Mouse (Mus musculus) embryonic facial prominence, embryonic 12.5 days (tissue): ENCODE results near the gene Cd163. TPM values are rescaled to one million over a fixed set of nuclear protein-coding genes. Genes with fewer than 3 reads are reported as not detected.

Source experiments
- ATAC-seq: fragments of 200-750 bp; cut with Nextera tagmentation; 2 replicates; pipeline ENCODE4 v1.8.0; 2017; ENCODE audit not compliant: insufficient number of reproducible peaks, insufficient read depth, low FRiP score, low TSS enrichment
- H3K27ac ChIP-seq: fragments of 300-500 bp; sonication (generic); 2 replicates; pipeline ENCODE4 v1.5.1; 2016; ENCODE audit warnings: mild to moderate bottlenecking
- H3K27me3 ChIP-seq: fragments of 300-500 bp; sonication (generic); 2 replicates; pipeline ENCODE4 v1.6.1; 2016; ENCODE audit warnings: mild to moderate bottlenecking, moderate library complexity
- H3K36me3 ChIP-seq: fragments of 300-500 bp; sonication (generic); 2 replicates; pipeline ENCODE4 v1.6.1; 2016; ENCODE audit warnings: mild to moderate bottlenecking
- H3K4me1 ChIP-seq: fragments of 300-500 bp; sonication (generic); 2 replicates; pipeline ENCODE4 v1.6.1; 2016
- H3K4me2 ChIP-seq: fragments of 300-500 bp; sonication (generic); replicated peaks from 2 replicates; pipeline ENCODE4 v1.6.1; 2016; ENCODE audit warnings: mild to moderate bottlenecking, moderate library complexity
- H3K4me3 ChIP-seq: fragments of 300-500 bp; sonication (generic); 2 replicates; pipeline ENCODE4 v1.5.1; 2016; ENCODE audit warnings: mild to moderate bottlenecking
- H3K9ac ChIP-seq: fragments of 300-500 bp; sonication (generic); 2 replicates; pipeline ENCODE4 v1.6.1; 2016; ENCODE audit warnings: mild to moderate bottlenecking, moderate library complexity
- H3K9me3 ChIP-seq: fragments of 300-500 bp; sonication (generic); 2 replicates; pipeline ENCODE4 v1.6.1; 2016; ENCODE audit warnings: mild to moderate bottlenecking, moderate library complexity
- WGBS: fragments of 180-500 bp; shearing (Covaris S2); methylation state at CpG from one replicate; pipeline ENCODE4 v1.1.7; 2016; 5-methylcytosine and 5-hydroxymethylcytosine counted together
- polyA plus RNA-seq: library from polyadenylated mRNA; unstranded; fragments of >200 nt; fragmentation: Nextera tagmentation; extraction: Ambion mirVana; gene quantifications from 2 replicates; pipeline ENCODE4 v1.2.1, GENCODE M21; 2016

Gene Cd163
- polyA plus RNA-seq, 1 experiment from 2014 or later = not detected

DNA sequence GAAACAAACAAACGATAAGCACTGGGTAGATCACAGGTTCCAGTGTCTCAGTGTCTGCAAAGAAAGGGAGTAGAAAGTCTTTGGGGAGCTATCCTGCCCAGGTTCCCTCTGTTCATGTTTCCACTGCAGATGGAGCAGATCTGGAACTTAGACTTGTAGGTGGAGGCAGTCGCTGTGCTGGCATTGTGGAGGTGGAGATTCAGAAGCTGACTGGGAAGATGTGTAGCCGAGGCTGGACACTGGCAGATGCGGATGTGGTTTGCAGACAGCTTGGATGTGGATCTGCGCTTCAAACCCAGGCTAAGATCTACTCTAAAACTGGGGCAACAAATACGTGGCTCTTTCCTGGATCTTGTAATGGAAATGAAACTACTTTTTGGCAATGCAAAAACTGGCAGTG is 7.8 kb downstream of the Cd163 start:
- no peak overlapping the region for H3K4me3 ChIP-seq
- H3K4me2 ChIP-seq = no peak overlapping the region
- 84% methylated on average over 6 of the region's 6 CpGs for WGBS
- H3K36me3 ChIP-seq = no peaks in the 10 kb centered on the region
- H3K27me3 ChIP-seq = no peaks in the 10 kb centered on the region
- ATAC-seq = no peak
- no peaks in the 10 kb centered on the region for H3K4me1 ChIP-seq
- H3K27ac ChIP-seq = no peak overlapping the region
- no peaks in the 10 kb centered on the region for H3K9me3 ChIP-seq
- H3K9ac ChIP-seq = no peak overlapping the region

GRCm38 (mm10) chr6:124320371-124320770 is 15.9 kb downstream of the Cd163 start:
- Histone ChIP-seq H3K4me2 (no peak overlapping the region), H3K4me3 (no peak overlapping the region), H3K9ac (no peak overlapping the region), H3K27me3 (no peaks in the 10 kb centered on the region), H3K27ac (no peak overlapping the region), H3K36me3 (no peaks in the 10 kb centered on the region), H3K9me3 (no peaks in the 10 kb centered on the region), H3K4me1 (no peaks in the 10 kb centered on the region)
- WGBS = 59% methylated on average over 6 of the region's 6 CpGs
- 0 out of 2 replicates have a peak, but pooled peaks have one; percentile 15 for ATAC-seq

GRCm38 (mm10) chr6:124321481-124322475 is 17.3 kb downstream of the Cd163 start:
- no peak overlapping the region for H3K4me3 ChIP-seq
- no peaks in the 10 kb centered on the region for H3K4me1 ChIP-seq
- no peak overlapping the region for H3K4me2 ChIP-seq
- WGBS = 72% methylated on average over 16 of the region's 16 CpGs
- no peaks in the 10 kb centered on the region for H3K9me3 ChIP-seq
- H3K9ac ChIP-seq = no peak overlapping the region
- H3K27me3 ChIP-seq = no peaks in the 10 kb centered on the region
- no peak for ATAC-seq
- no peak overlapping the region for H3K27ac ChIP-seq
- H3K36me3 ChIP-seq = no peaks in the 10 kb centered on the region

DNA sequence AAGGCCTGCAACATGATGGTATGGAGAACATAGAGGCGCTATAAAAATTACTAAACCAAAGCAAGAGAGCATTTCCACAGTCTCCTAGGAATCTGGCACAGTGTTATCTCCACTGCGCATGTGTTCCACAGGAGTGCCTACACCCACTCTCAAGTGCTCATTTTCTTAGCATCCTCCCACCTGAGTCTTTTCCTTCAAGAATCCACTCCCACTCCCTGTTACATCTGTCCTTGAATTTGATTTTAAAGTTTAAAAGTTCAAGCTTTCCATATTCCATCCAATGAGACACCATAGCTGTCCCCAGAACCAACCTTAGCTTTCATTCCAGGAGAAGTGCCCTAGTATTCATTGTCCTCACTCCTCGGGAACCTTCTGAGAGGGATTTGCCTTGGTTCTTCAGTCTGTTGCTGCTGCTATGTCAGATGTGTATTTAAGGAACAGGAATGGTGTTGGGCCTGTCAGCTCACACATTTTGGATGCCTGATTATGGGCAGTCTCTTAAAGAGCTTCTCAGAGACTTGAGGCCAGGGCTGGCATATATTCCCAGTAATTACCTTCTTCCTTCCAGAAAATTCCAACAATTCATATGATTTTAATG is 24.0 kb downstream of the Cd163 start:
- Histone ChIP-seq H3K27ac (no peak overlapping the region), H3K9ac (no peak overlapping the region), H3K9me3 (no peaks in the 10 kb centered on the region), H3K4me3 (no peak overlapping the region), H3K4me1 (no peaks in the 10 kb centered on the region), H3K27me3 (no peaks in the 10 kb centered on the region), H3K36me3 (no peaks in the 10 kb centered on the region), H3K4me2 (no peak overlapping the region)
- WGBS = 89% methylated on average over 3 of the region's 3 CpGs
- no peak for ATAC-seq

DNA sequence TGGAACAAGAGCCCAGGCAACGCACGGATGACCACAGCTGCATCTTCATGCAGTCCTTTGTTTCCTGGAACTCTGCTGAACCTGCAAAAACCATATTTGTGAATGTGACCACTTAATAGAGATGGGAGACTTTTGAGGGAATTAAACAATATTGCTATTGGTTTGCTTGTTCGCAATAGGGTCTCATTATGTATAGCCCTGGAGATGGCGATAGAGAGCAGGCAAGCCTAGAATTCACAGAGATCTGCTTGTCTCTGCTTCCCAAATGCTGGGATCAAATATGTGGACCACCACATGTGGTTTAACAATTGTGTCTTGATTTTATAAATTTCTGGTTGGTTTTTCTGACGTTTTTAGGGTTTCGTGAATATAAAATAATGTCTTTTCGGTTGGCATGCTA is 25.2 kb downstream of the Cd163 start:
- Histone ChIP-seq H3K9ac (no peak overlapping the region), H3K27ac (no peak overlapping the region), H3K4me2 (no peak overlapping the region), H3K9me3 (no peaks in the 10 kb centered on the region), H3K36me3 (no peaks in the 10 kb centered on the region), H3K27me3 (no peaks in the 10 kb centered on the region), H3K4me3 (no peak overlapping the region), H3K4me1 (no peaks in the 10 kb centered on the region)
- 90% methylated on average over 7 of the region's 7 CpGs for WGBS
- no peak for ATAC-seq

GRCm38 (mm10) chr6:124345096-124345495 is 40.6 kb downstream of the Cd163 start:
- H3K4me3 ChIP-seq = no peak overlapping the region
- ATAC-seq = no peak
- H3K9me3 ChIP-seq = no peaks in the 10 kb centered on the region
- no peak overlapping the region for H3K4me2 ChIP-seq
- H3K27ac ChIP-seq = no peak overlapping the region
- no peaks in the 10 kb centered on the region for H3K36me3 ChIP-seq
- H3K9ac ChIP-seq = no peak overlapping the region
- 50% methylated on average over 4 of the region's 4 CpGs for WGBS
- no peaks in the 10 kb centered on the region for H3K4me1 ChIP-seq
- H3K27me3 ChIP-seq = no peaks in the 10 kb centered on the region

- Histone ChIP-seq H3K4me3 (no peak overlapping the region), H3K9me3 (no peaks in the 10 kb centered on the region), H3K27ac (no peak overlapping the region), H3K4me1 (no peaks in the 10 kb centered on the region), H3K4me2 (no peak overlapping the region), H3K36me3 (no peaks in the 10 kb centered on the region), H3K9ac (no peak overlapping the region), H3K27me3 (no peaks in the 10 kb centered on the region)
- no peak for ATAC-seq
- WGBS = 81% methylated on average over 6 of the region's 6 CpGs
These were observed 42.2 kb downstream of the Cd163 start for GRCm38 (mm10) chr6:124346613-124347012.

DNA sequence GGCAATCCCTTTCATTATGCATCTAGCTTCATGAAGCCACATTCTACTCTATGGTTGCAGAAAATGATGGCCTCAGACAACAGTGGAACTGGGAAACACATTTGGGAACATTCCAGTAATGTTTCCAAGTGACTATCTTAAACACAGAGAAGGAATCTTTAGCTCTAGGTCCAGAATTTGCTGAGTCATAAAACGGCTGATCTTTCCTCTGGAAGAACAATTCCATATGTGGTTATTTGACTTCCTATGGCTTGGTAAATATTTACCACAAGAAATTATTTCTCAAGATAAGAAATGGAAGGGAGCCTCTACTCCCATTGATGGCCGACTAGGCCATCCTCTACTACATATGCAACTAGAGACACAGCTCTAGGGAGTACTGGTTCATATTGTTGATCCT is 48.8 kb downstream of the Cd163 start:
- WGBS = 75% methylated on average over 2 of the region's 2 CpGs
- Histone ChIP-seq H3K9me3 (no peaks in the 10 kb centered on the region), H3K27me3 (no peaks in the 10 kb centered on the region), H3K9ac (no peak overlapping the region), H3K4me1 (no peaks in the 10 kb centered on the region), H3K36me3 (no peaks in the 10 kb centered on the region), H3K4me2 (no peak overlapping the region), H3K27ac (no peak overlapping the region), H3K4me3 (no peak overlapping the region)
- no peak for ATAC-seq

DNA sequence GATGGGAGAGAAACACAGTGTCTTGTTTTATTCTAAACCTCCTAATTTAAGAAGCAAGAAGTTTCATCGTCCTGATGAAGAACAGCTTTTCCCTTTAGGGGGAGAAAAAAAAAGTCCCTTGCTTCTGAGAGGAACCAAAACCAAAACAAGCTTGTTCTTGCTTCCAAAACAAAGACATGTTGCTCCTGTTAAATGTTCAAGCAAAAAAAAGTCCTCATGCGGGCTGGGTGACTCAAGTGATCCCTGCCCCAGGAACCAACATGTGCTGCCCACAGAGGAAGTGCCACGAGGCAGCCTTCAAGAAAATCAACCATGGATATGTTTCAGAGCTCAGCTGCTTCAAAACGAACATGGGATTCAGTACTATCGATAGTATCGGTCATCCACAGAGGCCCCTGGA is 54.5 kb downstream of the Cd163 start:
- Histone ChIP-seq H3K36me3 (no peaks in the 10 kb centered on the region), H3K9me3 (no peaks in the 10 kb centered on the region), H3K4me1 (no peaks in the 10 kb centered on the region), H3K27me3 (no peaks in the 10 kb centered on the region), H3K4me3 (no peak overlapping the region), H3K4me2 (no peak overlapping the region), H3K9ac (no peak overlapping the region), H3K27ac (no peak overlapping the region)
- WGBS = 80% methylated on average over 6 of the region's 6 CpGs
- no peak for ATAC-seq

DNA sequence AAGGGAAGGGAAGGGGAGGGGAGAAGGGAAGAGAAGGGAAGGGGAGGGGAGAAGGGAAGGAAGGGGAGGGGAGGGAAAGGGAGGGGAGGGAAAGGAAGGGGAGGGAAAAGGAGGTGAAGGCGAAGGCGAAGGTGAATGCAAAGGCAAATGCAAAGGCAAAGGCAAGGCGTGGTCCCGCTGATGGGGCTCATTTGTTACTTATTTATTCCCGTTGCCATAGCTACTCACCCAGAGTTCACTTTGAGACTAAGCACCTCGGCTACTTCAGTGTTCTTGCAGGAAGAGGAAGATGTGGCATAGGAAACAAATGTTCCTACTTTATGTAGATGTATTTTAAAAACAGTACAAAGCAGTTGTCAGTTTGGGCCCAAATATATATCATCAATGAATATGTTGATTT is 56.1 kb downstream of the Cd163 start:
- no peak for ATAC-seq
- Histone ChIP-seq H3K27me3 (no peaks in the 10 kb centered on the region), H3K4me2 (no peak overlapping the region), H3K36me3 (no peaks in the 10 kb centered on the region), H3K9me3 (no peaks in the 10 kb centered on the region), H3K4me1 (no peaks in the 10 kb centered on the region), H3K27ac (no peak overlapping the region), H3K4me3 (no peak overlapping the region), H3K9ac (no peak overlapping the region)
- WGBS = 52% methylated on average over 6 of the region's 6 CpGs

GRCm38 (mm10) chr6:124364328-124364727 is 59.9 kb downstream of the Cd163 start:
- no peak overlapping the region for H3K4me3 ChIP-seq
- H3K9me3 ChIP-seq = no peaks in the 10 kb centered on the region
- no peak overlapping the region for H3K4me2 ChIP-seq
- ATAC-seq = no peak
- no peaks in the 10 kb centered on the region for H3K4me1 ChIP-seq
- WGBS = 50% methylated on average over 5 of the region's 5 CpGs
- H3K9ac ChIP-seq = no peak overlapping the region
- no peaks in the 10 kb centered on the region for H3K36me3 ChIP-seq
- H3K27ac ChIP-seq = no peak overlapping the region
- H3K27me3 ChIP-seq = no peaks in the 10 kb centered on the region

- no peak overlapping the region for H3K4me2 ChIP-seq
- no peak overlapping the region for H3K9ac ChIP-seq
- no peaks in the 10 kb centered on the region for H3K9me3 ChIP-seq
- 91% methylated on average over 6 of the region's 6 CpGs for WGBS
- H3K4me1 ChIP-seq = no peaks in the 10 kb centered on the region
- no peaks in the 10 kb centered on the region for H3K27me3 ChIP-seq
- no peaks in the 10 kb centered on the region for H3K36me3 ChIP-seq
- no peak for ATAC-seq
- H3K27ac ChIP-seq = no peak overlapping the region
- no peak overlapping the region for H3K4me3 ChIP-seq
These were observed 69.2 kb downstream of the Cd163 start for GRCm38 (mm10) chr6:124373584-124374206.
